Mouse (Mus musculus) thymus, postnatal 25 days (tissue): ENCODE data around the gene Zfp827.

Experiments
- DNase-seq: peaks from one replicate; pipeline ENCODE4 v3.0.0; 2022

The Zfp827 gene

DNA sequence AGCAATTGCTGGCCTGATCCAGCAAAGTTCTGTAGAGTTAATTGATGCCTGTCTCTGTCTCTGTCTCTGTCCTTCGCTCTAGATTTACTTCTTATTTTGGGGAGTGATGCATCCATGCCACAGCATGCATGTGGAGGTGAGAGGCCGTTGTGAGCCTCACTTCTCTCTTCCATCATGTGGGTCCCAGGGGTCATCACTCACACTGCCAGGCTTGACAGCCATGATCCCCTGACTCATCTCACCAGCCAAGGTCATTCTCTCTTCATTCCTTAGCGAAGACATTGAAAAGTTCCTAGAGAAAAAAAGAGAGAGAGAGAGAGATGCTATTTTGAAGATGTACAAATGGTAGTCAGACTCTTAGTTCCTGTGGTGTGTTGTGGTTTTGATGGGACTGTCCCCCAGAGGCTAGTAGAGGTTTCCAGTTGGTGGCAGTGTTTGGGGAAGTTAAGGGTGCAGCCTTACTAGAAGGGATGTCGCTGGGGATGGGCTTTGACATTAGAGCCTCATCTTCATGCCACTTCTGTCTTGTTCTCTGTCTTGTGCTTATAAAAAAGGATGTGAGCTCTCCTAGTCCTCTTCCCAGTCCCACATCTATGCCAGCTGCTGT, 133.0 kb downstream of the Zfp827 start:
- DNase-seq = no peak

DNA sequence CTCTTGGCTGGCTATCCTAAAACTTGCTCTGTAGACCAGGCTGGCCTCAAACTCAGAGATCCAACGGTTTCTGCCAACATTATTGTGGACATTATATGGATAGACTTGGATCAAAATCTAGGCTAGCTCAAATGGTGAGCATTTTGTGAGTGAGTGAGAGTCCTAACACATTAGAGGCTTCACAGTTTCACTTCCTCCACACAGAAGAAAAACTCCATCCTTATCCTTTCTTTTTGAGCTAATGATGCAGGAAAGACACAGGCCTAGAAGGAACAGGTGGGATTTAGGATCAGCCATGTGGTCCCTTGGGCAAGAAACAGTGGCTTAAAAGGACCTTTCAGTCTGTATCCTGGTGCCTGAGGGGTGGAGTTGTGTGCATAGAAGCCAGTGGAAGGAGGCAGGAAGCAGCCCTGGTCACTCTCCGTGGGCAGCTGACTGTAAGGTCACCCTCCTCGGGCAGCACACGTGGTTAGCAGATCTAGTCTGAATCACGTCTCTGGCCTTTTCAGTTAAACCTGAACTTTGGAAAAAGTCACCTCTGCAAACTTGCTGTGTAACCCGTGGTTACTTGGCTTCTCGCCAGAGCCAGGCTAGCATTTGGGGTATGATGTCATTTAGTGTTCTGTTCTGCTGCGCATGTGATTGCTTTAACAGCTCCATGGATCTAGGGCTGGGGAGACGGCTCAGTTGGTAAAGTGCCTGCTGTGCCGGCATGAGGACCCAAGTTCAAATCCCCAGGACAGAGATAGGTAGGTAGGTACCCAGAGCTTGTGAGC, 134.5 kb downstream of the Zfp827 start:
- no peak for DNase-seq

- DNase-seq = no peak
These were observed 136.1 kb downstream of the Zfp827 start for GRCm38 (mm10) chr8:79164336-79164735.

DNA sequence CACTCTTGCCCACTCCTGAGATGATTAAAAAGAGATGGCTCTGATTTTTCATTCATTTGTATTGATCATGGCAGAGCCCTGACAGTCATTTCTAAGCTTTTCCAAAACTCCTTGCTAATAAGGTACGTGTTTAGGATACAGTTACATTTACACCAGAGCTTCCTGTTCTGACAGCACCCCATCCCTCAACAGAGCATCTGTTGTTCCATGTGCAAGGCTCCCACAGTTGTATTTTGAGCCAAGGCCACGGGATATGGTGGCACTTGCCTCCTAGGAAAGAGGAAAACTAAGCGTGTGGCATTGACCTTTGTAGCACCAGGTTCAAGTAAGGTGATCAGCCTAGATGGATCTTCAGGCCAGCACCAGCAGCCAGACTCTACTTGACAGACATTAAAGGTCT, 137.0 kb downstream of the Zfp827 start:
- DNase-seq = no peak

GRCm38 (mm10) chr8:79173606-79174005, 145.4 kb downstream of the Zfp827 start:
- DNase-seq = no peak

DNA sequence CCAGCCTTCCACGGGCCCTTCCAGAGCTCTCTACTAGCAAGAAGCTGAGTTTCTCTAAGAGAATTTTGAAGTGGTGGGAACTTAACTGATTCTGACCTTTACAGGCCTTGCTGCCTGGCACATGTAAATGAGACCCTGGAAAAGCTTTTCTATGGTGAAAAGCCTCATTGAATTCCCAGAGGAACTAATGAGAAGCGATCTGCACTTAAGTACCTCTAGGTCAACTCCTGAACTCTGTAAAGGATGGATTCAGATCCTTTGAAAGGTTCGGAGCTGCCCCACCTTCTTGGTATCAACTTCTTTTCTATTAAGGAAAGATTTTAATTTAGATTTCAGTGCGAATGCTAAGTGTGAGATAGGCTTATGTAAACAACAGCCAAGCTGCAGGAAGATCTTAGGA, 147.8 kb downstream of the Zfp827 start:
- DNase-seq = no peak

DNA sequence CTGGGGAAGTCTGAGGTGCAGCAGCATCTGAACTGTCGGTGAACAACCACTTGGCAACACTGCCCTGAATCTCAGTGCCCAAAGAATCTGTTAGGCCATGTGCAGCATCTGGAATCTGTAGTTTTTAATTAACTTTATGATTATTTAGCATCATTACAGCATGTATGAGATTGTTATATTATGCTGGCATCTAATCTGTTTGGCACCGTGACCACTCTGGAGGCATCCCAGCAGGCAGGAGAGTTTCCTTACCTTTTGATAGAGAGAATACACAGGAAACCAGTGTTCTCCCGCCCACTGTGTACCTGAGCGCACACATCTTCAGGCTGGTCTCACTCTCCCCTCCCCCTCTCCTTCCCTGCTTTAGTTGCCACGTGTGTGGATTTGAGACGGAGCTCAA, 151.4 kb downstream of the Zfp827 start:
- DNase-seq = no peak

- DNase-seq = no peak
These were observed 157.3 kb downstream of the Zfp827 start for GRCm38 (mm10) chr8:79185488-79185887.

- DNase-seq = no peak
These were observed 161.8 kb downstream of the Zfp827 start for GRCm38 (mm10) chr8:79190071-79190470.

- no peak for DNase-seq
These were observed 168.2 kb downstream of the Zfp827 start for GRCm38 (mm10) chr8:79196481-79196880.

DNA sequence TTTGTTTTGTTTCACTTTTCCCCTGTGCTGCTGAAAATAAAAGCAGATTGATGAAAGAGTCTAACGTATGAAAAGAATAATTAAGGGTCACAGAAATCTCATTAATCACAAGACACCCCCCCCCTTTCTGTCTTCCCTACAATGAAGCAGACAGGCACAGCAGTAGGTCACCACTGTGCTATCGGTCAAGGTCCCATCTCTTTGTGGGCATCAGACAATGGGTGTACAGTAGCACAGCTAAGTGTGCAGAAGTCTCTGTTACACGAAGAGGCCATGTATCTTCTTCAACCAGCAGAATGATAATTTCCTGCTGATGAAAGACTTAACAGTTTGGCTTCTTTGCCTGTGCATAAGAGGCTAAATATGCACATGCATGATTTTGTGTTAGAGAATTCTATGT, 170.4 kb downstream of the Zfp827 start:
- DNase-seq = no peak

GRCm38 (mm10) chr8:79201446-79202147, 173.4 kb downstream of the Zfp827 start:
- no peak for DNase-seq

DNA sequence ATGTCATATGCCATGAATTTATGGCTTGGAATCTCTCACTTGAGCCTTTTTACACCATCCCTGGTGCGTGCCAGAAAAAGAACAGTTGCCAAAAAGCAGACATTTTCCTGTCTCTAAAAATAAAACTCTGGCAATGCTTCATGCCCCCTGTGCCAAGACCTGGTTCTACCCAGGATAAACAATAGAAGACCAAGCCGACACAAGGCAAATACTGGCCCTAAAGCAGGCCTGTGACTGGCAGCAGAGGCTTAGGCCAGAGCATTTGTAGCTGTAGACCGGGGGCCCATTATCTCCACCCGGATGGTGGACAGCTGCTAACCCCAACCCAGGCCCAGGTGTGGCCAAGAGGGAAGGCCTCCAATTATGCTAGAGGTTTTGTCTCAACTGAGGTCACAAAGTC, 178.7 kb downstream of the Zfp827 start:
- DNase-seq = no peak

DNA sequence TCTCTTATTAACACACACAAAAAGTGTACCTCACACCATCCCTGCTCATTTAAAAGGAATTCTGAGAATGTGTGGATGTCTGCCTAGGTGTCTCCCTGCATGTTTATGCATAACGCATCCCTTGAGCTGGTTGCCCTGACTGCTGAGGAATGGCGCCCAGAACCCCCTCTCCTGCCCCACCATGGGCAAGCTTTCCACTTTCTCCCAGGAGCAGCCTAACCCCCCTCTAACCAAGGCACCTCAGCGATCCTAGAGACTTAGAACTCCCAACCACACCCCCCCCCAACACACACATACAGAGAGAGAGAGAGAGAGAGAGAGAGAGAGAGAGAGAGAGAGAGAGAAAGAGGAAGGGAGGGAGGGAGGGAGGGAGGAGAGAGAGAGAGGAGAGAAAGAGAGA, 179.9 kb downstream of the Zfp827 start:
- DNase-seq = no peak

- no peak for DNase-seq
These were observed 180.7 kb downstream of the Zfp827 start for GRCm38 (mm10) chr8:79208691-79209640.

DNA sequence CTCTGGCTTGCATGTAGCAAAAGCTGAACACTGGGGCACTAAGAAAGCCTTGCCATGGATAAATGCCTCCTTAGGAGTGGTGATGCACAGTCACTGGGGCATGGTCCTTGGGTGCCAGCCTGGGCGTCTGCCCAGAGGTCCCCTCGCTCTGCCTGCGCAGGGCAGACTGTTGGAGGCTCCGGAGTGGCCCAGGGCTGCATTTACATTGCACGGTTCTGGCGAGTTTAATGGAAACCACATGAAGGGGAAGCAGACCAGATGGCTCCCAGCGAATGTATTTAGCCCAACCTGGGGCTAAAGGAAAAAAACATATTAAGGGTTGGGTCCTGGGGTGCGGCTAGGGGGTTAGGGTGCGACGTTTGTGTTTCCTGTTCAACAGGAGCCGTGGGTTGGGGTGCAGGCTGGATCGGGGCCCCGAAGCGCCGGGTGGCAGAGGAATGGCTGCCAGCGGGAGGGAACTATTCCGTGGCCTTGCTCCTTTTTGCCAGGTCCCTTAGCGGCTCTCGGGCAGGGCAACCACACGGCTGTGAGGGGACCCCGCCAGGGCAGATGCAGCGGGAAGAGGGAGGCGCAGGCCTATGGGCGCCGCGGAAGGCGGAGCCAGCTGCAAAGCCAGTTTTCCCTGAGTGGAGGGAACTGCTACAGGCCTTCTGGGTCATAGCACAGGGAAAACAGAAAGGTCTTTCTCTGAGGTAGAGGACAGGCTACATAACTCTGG, 181.6 kb downstream of the Zfp827 start:
- DNase-seq = peak; percentile 35

DNA sequence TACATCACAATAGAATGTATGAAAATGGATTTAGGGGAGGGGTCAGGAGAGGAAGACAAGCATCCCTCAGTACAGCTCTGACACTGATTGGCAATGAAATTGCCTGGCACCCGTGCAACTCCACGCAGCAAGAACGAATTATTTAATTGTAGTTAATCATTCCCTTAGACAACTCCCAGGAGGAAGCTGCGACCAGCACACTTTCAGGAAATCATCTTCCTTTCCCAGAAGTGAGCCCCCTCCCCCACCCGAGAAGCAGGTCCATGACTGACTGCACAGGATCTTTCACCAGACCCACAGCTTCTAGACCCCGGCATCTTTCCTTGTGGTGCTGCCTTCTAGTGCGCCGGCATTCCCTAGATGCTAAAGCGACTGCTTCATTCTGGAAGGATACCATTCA, 183.4 kb downstream of the Zfp827 start:
- no peak for DNase-seq

DNA sequence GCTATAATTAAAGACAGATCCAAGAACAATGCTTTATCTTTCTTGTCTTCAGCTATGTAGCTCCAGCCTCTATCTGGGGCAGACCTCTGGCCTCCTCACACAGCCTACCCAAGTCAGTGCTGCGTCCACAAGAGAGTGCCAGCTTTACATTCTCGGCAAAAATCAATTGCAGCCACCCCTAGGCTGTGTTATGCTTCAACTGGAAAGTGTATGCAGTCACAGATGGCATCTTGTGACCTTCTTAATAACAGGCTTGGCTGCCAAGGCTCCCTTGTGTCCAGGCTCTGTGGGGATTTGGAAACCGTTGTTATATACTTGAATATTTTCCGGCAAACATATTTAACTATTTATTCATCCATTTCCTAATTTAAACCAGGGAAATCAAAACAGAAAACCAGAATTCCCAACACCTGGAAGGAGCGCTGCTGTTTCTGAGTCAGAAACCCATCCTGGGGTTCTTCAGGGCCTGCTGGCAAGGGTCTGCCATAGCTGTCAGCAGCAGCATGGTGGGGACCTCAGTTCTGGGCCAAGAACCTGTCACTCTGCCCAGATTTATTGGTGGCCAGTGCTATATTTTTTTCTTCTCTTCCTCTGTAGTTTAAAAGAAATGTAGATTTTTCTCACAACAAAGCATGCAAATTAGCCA, 194.0 kb downstream of the Zfp827 start:
- no peak for DNase-seq

DNA sequence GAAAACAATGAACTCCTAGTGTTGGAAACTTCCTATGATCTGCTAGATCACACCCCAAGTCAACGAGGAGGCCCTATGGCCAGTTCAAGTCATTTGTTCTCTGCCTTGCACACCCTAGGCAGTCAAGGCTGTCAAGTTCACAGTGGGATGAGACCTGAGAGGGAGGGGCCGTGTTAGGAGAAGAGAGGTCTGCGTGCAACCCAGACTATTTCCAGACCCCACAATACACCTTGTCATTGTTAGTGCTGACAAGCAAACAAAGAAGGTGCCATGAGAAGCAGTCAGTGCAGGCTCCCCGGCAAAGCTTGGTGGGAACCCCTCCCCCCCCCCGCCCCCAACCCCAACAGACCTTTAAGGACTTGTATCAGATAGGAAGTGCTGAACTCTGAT, 194.5 kb downstream of the Zfp827 start:
- DNase-seq = no peak

DNA sequence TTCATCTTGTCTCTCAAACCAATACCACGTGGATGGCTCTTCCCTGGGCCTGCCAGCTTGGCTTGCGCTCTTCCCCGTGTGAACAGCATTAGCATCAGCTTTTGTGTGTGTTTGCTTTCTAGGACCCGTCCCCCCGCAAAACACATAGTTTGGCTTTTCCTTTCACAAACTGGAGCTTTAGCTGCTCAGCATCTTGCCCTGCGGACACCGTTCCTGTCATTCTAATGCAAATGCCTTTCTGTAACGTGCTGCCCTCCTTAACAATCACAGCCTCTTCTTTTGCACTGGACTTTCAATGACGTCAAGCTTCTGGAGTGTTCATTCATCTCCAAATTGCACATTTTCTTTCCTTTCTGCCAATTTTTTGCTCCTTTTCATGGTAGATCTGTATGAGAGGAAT, 196.1 kb downstream of the Zfp827 start:
- no peak for DNase-seq

DNA sequence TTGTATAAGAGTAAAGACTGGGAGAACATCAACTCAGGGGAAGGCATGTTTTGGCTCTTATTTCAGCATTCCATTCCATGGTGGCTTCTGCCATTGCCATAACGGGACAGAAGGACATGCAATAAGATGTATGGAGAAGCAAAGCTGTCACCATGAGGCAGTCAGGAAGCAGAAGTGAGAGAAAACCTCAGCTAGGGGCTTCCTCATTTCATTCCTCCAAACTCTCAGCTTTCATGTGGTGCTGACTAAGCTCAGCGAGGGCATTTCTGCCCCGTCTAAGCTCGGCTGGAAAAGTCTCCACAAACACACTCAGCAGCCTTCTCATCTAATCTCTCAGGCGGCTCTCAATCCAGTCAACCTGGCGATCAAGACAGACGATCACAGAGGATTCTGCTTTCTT, 197.3 kb downstream of the Zfp827 start:
- no peak for DNase-seq

- DNase-seq = no peak
These were observed 197.8 kb downstream of the Zfp827 start for GRCm38 (mm10) chr8:79226046-79226445.
